1 mouse cellular context compared by ENCODE assay signal in the genomic region with DNA sequence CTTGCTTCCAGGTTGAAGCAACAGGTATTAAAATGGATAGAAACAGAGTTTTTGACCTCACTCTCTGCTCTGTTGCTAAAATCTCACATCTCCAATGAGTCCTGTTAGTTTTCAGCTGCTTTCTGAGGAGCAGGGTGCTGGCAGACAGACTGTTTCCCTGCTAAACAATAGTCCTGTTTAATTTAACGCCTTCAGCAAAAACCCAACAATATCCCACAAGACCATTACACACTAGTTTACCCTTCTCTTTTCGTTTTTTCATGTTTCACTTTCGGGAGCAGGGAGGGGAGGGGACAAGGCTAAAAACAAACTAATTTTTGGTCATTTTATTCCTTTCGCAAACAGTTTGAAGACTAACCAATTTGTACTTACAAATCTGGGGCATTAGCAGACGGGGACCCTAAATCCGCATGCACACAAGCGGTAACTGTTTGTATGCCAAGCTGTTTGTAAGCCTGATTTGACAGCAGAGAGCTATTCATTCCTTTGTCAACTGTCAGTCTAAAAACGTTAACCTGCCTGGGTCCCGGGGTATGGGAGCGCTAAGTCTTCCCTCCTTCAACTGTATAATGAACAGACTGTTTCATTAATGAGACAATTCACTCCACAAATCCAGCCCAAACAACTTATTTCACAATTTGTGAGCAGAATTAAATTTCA.
TF ChIP-seq lines count a peak whose summit lies in the region.

No protein-coding gene starts in this region.

TF ChIP-seq in CH12.LX, 34 proteins besides CTCF, POLR2A, EP300 and RAD21 (continued from another document):
- TF ChIP-seq POLR2AphosphoS2 (IDR thresholded peaks at IDR 0.05; ENCODE audit: low read depth, low read length): no peak
- no peak for TF ChIP-seq GABPA (IDR thresholded peaks at IDR 0.05; ENCODE audit: insufficient replicate concordance, low read depth, low read length)
- TF ChIP-seq MAX (IDR thresholded peaks at IDR 0.05; ENCODE audit: low read length): no peak
- no peak for TF ChIP-seq RCOR1 (conservative IDR thresholded peaks at IDR 0.05; ENCODE audit: low read depth, low read length)
- TF ChIP-seq NELFE (IDR thresholded peaks at IDR 0.05; ENCODE audit: low read depth, low read length): no peak
- TF ChIP-seq SMC3 (IDR thresholded peaks at IDR 0.05; ENCODE audit: low read depth, low read length): no peak
- no peak for TF ChIP-seq USF2 (conservative IDR thresholded peaks at IDR 0.05; ENCODE audit: low read depth, low read length)
- no peak for TF ChIP-seq CHD1 (IDR thresholded peaks at IDR 0.05; ENCODE audit: low read depth, low read length)
- no peak for TF ChIP-seq ZMIZ1 (IDR thresholded peaks at IDR 0.05; ENCODE audit: low read depth, low read length)
- no peak for TF ChIP-seq MYC (IDR thresholded peaks at IDR 0.05; ENCODE audit: low read depth, low read length)
- no peak for TF ChIP-seq E2F4 (IDR thresholded peaks at IDR 0.05; ENCODE audit: insufficient replicate concordance, low read depth, low read length)
TF ChIP-seq in CH12.LX: peak in this region for 0.
